Mouse (Mus musculus) midbrain, embryonic 10.5 days (tissue): ENCODE measurements around the gene Ostf1. TPM values are rescaled to one million over a fixed set of nuclear protein-coding genes. Genes with fewer than 3 reads are reported as not detected.
"Not testable (repeated sequence)": the region's sequence is repeated elsewhere in the genome, so short reads cannot be mapped to it uniquely, and the experiment has no call there.

Experiments used
- DNase-seq: peaks from one replicate; pipeline ENCODE4 v3.0.0-alpha.2; 2017; ENCODE audit warnings: low spot score
- H3K27ac ChIP-seq: fragments of 300-500 bp; sonication (generic); replicated peaks from 2 replicates; pipeline ENCODE4 v1.5.1; 2016; ENCODE audit warnings: mild to moderate bottlenecking
- H3K27me3 ChIP-seq: fragments of 300-500 bp; sonication (generic); 2 replicates; pipeline ENCODE4 v1.6.1; 2016; ENCODE audit warnings: low read depth, mild to moderate bottlenecking; ENCODE audit not compliant: poor library complexity, severe bottlenecking
- H3K36me3 ChIP-seq: fragments of 300-500 bp; sonication (generic); 2 replicates; pipeline ENCODE4 v1.6.1; 2016; ENCODE audit warnings: mild to moderate bottlenecking, moderate library complexity
- H3K4me1 ChIP-seq: fragments of 300-500 bp; sonication (generic); 2 replicates; pipeline ENCODE4 v1.6.1; 2016
- H3K4me3 ChIP-seq: fragments of 300-500 bp; sonication (generic); 2 replicates; pipeline ENCODE4 v1.5.1; 2016; ENCODE audit warnings: mild to moderate bottlenecking, moderate library complexity
- H3K9me3 ChIP-seq: fragments of 300-500 bp; sonication (generic); replicated peaks from 2 replicates; pipeline ENCODE4 v1.6.1; 2016; ENCODE audit warnings: mild to moderate bottlenecking
- WGBS: fragments of 180-500 bp; shearing (Covaris S2); methylation state at CpG from one replicate; pipeline ENCODE4 v1.1.7; 2016; 5-methylcytosine and 5-hydroxymethylcytosine counted together
- polyA plus RNA-seq: library from polyadenylated mRNA; unstranded; fragments of >200 nt; fragmentation: Nextera tagmentation; extraction: Ambion mirVana; gene quantifications from 2 replicates; pipeline ENCODE4 v1.2.1, GENCODE M21; 2016

Ostf1 gene
- polyA plus RNA-seq, 1 experiment from 2014 or later = 49.7 TPM

- no peaks in the 10 kb centered on the region for H3K36me3 ChIP-seq
- H3K4me3 ChIP-seq = no peak overlapping the region
- no peaks in the 10 kb centered on the region for H3K9me3 ChIP-seq
- H3K4me1 ChIP-seq = peaks cover 25% of the 10 kb centered on the region
- DNase-seq = no peak
- H3K27ac ChIP-seq = no peak overlapping the region
- WGBS = 95% methylated on average over 8 of the region's 8 CpGs
- no peaks in the 10 kb centered on the region for H3K27me3 ChIP-seq
Observed at GRCm38 (mm10) chr19:18589276-18589675, 42.3 kb downstream of the Ostf1 start.

DNA sequence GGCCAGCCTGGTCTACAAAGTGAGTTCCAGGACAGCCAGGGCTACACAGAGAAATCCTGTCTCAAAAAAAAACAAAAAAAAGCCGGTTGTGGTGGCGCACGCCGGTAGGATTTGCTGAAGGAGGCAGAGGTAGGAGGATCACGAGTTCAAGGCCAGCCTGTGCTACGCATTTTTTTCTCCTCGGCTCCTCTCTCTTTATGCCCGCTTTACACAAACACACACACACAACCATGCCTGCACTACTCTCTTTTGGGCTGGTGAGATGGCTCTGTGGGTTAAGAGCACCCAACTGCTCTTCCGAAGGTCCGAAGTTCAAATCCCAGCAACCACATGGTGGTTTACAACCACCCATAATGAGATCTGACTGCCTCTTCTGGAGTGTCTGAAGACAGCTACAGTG, 42.8 kb downstream of the Ostf1 start:
- H3K4me3 ChIP-seq, H3K9me3 ChIP-seq, H3K36me3 ChIP-seq, H3K27ac ChIP-seq, DNase-seq, H3K27me3 ChIP-seq: not testable (repeated sequence)
- WGBS = 94% methylated on average over 10 of the region's 10 CpGs
- H3K4me1 ChIP-seq = peaks cover 25% of the 10 kb centered on the region

DNA sequence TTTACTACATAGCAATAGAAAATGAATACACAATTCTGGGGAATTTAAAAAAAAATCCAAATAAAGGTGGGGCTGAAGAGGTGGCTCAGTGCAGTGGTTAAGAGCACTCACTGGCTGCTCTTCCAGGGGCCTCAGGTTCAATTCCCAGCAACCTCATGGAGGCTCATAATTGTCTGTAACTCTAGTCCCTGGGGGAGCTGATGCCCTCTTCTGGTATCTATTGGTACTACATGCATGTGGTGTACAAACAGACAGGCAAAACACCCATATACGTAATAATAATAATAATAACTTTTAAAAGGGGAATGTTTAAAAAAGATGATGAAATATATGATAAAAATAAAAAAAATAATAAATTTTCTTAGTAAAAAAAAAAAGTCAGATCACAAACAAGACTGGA, 43.4 kb downstream of the Ostf1 start:
- no peak for DNase-seq
- Histone ChIP-seq H3K27me3 (no peaks in the 10 kb centered on the region), H3K4me1 (peaks cover 25% of the 10 kb centered on the region), H3K36me3 (no peaks in the 10 kb centered on the region), H3K9me3 (no peaks in the 10 kb centered on the region), H3K4me3 (no peak overlapping the region), H3K27ac (no peak overlapping the region)
- 89% methylated on average over 1 of the region's 1 CpGs for WGBS

DNA sequence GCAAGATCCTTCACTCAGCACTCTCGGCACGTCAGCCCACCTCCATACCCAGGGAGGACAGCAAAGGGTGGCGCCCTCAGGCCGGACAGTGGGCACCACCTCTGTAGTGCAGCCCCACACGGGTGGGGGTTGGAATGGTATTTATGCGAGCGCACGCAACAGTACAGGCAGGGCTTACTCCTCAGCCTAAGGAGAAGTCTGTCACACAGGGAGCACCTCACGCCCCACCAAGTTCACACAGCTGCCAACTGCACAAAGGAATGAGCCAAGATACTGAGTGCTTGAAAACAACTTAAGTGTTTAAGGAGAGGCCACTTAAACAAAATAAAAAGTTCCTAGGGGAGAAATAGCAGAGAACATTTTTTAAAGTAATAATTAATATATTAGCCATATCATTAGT, 44.5 kb downstream of the Ostf1 start:
- H3K9me3 ChIP-seq = no peaks in the 10 kb centered on the region
- no peak overlapping the region for H3K27ac ChIP-seq
- H3K27me3 ChIP-seq = no peaks in the 10 kb centered on the region
- H3K36me3 ChIP-seq = no peaks in the 10 kb centered on the region
- WGBS = 92% methylated on average over 9 of the region's 9 CpGs
- H3K4me1 ChIP-seq = peaks cover 21% of the 10 kb centered on the region
- no peak overlapping the region for H3K4me3 ChIP-seq
- DNase-seq = no peak

- Histone ChIP-seq H3K36me3 (no peaks in the 10 kb centered on the region), H3K27ac (no peak overlapping the region), H3K4me3 (no peak overlapping the region), H3K9me3 (no peaks in the 10 kb centered on the region), H3K27me3 (no peaks in the 10 kb centered on the region), H3K4me1 (no peaks in the 10 kb centered on the region)
- no peak for DNase-seq
- 95% methylated on average over 7 of the region's 7 CpGs for WGBS
Observed at GRCm38 (mm10) chr19:18584621-18585020, 47.0 kb downstream of the Ostf1 start.

- H3K27me3 ChIP-seq = no peaks in the 10 kb centered on the region
- H3K4me1 ChIP-seq = peaks cover under 1% of the 10 kb centered on the region; the same call in 1 of the 2 replicates
- no peak overlapping the region for H3K4me3 ChIP-seq
- H3K9me3 ChIP-seq = no peaks in the 10 kb centered on the region
- H3K27ac ChIP-seq = no peak overlapping the region
- no peaks in the 10 kb centered on the region for H3K36me3 ChIP-seq
- no peak for DNase-seq
- 92% methylated on average over 4 of the region's 4 CpGs for WGBS
Observed at GRCm38 (mm10) chr19:18583706-18584105, 47.9 kb downstream of the Ostf1 start.

GRCm38 (mm10) chr19:18582887-18583286, 48.7 kb downstream of the Ostf1 start:
- WGBS = 88% methylated on average over 6 of the region's 6 CpGs
- H3K36me3 ChIP-seq = no peaks in the 10 kb centered on the region
- H3K4me3 ChIP-seq = no peak overlapping the region
- no peak for DNase-seq
- no peaks in the 10 kb centered on the region for H3K9me3 ChIP-seq
- H3K4me1 ChIP-seq = peaks cover 5% of the 10 kb centered on the region
- H3K27ac ChIP-seq = no peak overlapping the region
- no peaks in the 10 kb centered on the region for H3K27me3 ChIP-seq

DNA sequence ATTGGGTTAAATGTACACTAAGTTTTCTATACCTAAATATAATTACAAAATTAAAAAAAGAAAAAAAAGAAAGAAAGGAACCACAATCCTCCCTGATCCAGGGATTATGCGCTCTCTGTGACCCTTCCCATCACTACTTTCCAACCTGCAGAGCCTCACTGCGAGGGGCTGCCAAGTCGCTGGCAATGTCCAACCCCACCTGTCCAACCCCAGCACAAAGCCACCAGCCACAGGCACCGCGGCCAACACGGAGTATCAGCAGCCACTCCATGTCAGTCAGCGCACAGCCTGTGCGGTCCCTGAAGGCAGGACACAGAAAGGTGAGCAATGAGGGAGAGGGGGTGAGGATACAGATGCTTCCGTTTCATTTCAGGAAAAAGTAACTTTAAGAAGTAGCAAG, 49.4 kb downstream of the Ostf1 start:
- peaks cover 5% of the 10 kb centered on the region for H3K4me1 ChIP-seq
- H3K27me3 ChIP-seq = no peaks in the 10 kb centered on the region
- no peaks in the 10 kb centered on the region for H3K9me3 ChIP-seq
- no peak overlapping the region for H3K27ac ChIP-seq
- WGBS = 90% methylated on average over 9 of the region's 9 CpGs
- H3K4me3 ChIP-seq = no peak overlapping the region
- H3K36me3 ChIP-seq = no peaks in the 10 kb centered on the region
- DNase-seq = no peak

GRCm38 (mm10) chr19:18581046-18581445, 50.6 kb downstream of the Ostf1 start:
- H3K27ac ChIP-seq = no peak overlapping the region
- H3K9me3 ChIP-seq = no peaks in the 10 kb centered on the region
- no peak overlapping the region for H3K4me3 ChIP-seq
- H3K36me3 ChIP-seq = no peaks in the 10 kb centered on the region
- H3K4me1 ChIP-seq = peaks cover 5% of the 10 kb centered on the region
- no peak for DNase-seq
- 95% methylated on average over 16 of the region's 16 CpGs for WGBS
- H3K27me3 ChIP-seq = no peaks in the 10 kb centered on the region

GRCm38 (mm10) chr19:18579012-18579358, 52.6 kb downstream of the Ostf1 start:
- 90% methylated on average over 1 of the region's 1 CpGs for WGBS
- Histone ChIP-seq H3K4me3 (no peak overlapping the region), H3K36me3 (no peaks in the 10 kb centered on the region), H3K27me3 (no peaks in the 10 kb centered on the region), H3K4me1 (peaks cover 5% of the 10 kb centered on the region), H3K9me3 (no peaks in the 10 kb centered on the region), H3K27ac (no peak overlapping the region)
- DNase-seq = no peak

DNA sequence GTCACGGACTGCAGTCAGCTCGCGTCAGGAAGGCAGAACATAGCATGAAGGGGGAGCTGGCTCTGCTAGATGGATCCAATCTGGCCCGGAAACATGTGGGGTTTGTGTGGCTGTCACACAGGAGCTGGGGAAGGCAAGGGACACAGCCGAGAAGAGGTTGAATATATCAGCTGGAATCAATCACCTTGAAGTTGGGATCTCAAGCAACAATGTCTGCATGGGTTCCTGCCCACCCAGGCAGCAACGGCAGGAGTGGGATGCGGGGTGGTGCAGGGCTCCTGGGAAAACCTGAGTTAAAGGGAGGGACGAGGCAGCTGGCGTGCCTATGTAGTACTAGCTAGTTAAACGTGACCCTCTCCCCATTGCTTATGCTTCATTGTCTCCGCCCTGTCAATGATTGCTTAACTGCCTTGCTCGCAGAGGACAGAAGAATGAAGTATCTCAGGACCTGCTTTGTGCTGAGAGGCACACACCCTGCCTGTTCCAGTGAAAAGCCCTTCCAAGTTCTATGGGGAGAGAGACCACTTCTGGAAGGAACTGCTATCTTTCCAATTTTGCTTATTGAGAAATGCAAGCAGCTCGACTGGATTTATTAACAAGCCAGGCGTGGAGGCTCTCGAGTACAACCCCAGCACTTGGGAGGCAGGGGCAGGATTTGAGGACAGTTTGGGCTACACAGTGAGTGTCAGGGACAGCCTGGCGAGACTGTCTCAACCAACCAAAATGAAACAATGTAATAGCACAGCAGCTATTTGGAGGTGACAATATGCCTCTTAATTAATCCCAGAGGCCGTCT, 53.2 kb downstream of the Ostf1 start:
- Histone ChIP-seq H3K27me3 (no peaks in the 10 kb centered on the region), H3K4me1 (peaks cover 5% of the 10 kb centered on the region), H3K9me3 (no peaks in the 10 kb centered on the region), H3K27ac (no peak overlapping the region), H3K4me3 (no peak overlapping the region), H3K36me3 (no peaks in the 10 kb centered on the region)
- DNase-seq = no peak
- 74% methylated on average over 17 of the region's 17 CpGs for WGBS

DNA sequence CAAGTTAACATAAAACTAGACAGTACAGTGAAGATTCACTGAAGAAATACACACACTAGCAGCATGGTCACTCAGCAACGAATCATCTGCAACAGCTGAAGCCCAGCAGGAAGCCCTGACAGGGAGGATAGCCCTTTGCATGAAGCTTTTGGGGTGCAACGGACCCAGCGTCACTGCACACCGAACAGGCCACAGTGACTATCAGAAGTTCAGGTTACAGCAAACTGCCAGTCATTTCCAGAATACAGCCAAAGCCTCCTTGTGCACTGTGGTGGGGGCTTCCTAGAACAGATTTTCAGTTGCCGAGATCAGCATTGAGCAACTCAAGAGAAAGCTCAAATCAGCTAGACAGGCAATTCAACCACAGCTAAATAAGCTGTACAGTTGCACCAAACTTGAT, 54.3 kb downstream of the Ostf1 start:
- H3K36me3 ChIP-seq = no peaks in the 10 kb centered on the region
- no peaks in the 10 kb centered on the region for H3K27me3 ChIP-seq
- H3K9me3 ChIP-seq = no peaks in the 10 kb centered on the region
- H3K4me3 ChIP-seq = no peak overlapping the region
- H3K4me1 ChIP-seq = peaks cover 5% of the 10 kb centered on the region
- 81% methylated on average over 5 of the region's 5 CpGs for WGBS
- no peak for DNase-seq
- no peak overlapping the region for H3K27ac ChIP-seq

DNA sequence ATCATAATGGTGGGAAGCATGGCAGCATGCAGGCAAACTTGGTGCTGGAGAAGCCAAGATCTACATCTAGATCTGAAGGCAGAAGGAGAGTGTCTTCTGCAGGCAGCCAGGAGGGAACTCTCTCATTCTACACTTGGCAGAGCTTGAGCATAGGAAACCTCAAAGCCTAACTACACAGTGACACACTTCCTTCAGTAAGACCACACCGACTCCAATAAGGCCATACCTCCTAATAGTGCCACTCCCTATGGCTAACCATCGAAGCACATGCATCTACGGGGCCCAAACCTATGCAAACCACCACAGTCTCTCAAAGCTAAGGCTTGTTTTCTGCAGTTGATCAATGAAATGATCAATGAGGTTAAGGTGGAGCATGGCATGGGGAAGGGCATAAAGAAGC, 55.7 kb downstream of the Ostf1 start:
- Histone ChIP-seq H3K4me3 (no peak overlapping the region), H3K27me3 (no peaks in the 10 kb centered on the region), H3K27ac (no peak overlapping the region), H3K4me1 (peaks cover 5% of the 10 kb centered on the region), H3K9me3 (no peaks in the 10 kb centered on the region), H3K36me3 (no peaks in the 10 kb centered on the region)
- DNase-seq = no peak
- 88% methylated on average over 3 of the region's 3 CpGs for WGBS

DNA sequence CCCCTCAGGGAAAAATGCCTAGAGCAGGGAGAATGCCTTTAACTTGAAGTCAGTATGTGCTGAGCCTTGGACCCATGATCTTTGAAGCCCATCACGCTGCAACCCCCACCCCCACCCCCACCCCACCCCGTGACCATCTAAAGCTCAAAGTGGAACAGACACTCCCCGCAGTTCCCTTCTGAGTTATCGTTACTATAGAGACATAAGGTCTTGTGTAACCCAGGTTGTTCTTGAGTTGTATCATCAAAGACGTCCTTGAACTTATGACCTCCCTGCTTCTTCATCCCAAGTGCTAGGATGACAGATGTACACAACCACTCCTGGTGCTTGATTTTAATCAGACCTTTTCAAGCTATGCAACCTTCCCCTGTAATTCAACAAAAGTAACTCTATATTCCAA, 57.7 kb downstream of the Ostf1 start:
- Histone ChIP-seq H3K27me3 (no peaks in the 10 kb centered on the region), H3K36me3 (no peaks in the 10 kb centered on the region), H3K4me3 (no peak overlapping the region), H3K4me1 (peaks cover 5% of the 10 kb centered on the region), H3K27ac (no peak overlapping the region), H3K9me3 (no peaks in the 10 kb centered on the region)
- no peak for DNase-seq
- 89% methylated on average over 5 of the region's 5 CpGs for WGBS
